Comparison of ENCODE assay signal across 16 mouse cellular contexts in genomic region chr5:51612049-51612448, GRCm38 (mm10).
"Had no signal": no experiment of that assay in that cellular context is flagged by ENCODE, and none has a peak within 500 bp of the region (broad histone marks: within the 10 kb centered on the region; RNA-seq: fewer than 3 reads in every experiment).

No protein-coding gene starts in this region.

- H3K9ac ChIP-seq: limb, embryonic 12.5 days; liver, embryonic 13.5 days; liver, postnatal 0 days; lung, embryonic 15.5 days; midbrain, embryonic 15.5 days; neural tube, embryonic 12.5 days had no signal

- H3K27ac ChIP-seq: kidney, postnatal 0 days; layer of hippocampus, adult 2 months; limb, embryonic 12.5 days; liver, embryonic 13.5 days; lung, embryonic 15.5 days; macrophage; midbrain, embryonic 15.5 days; neural tube, embryonic 12.5 days had no signal

- H3K36me3 ChIP-seq: limb, embryonic 12.5 days; liver, embryonic 13.5 days; lung, embryonic 15.5 days; midbrain, embryonic 15.5 days; neural tube, embryonic 12.5 days had no signal

- H3K4me3 ChIP-seq: layer of hippocampus, adult 2 months; limb, embryonic 12.5 days; liver, embryonic 13.5 days; lung, embryonic 15.5 days; megakaryocyte, embryonic 14.5 days; midbrain, embryonic 15.5 days; neural tube, embryonic 12.5 days had no signal

- H3K9me3 ChIP-seq: limb, embryonic 12.5 days; liver, embryonic 13.5 days; lung, embryonic 15.5 days; midbrain, embryonic 15.5 days; neural tube, embryonic 12.5 days had no signal

- H3K27me3 ChIP-seq: limb, embryonic 12.5 days; liver, embryonic 13.5 days; lung, embryonic 15.5 days; megakaryocyte, embryonic 14.5 days; midbrain, embryonic 15.5 days; neural tube, embryonic 12.5 days had no signal

- H3K4me2 ChIP-seq: limb, embryonic 12.5 days; liver, embryonic 13.5 days; lung, embryonic 15.5 days; midbrain, embryonic 11.5 days; midbrain, embryonic 15.5 days; neural tube, embryonic 12.5 days had no signal

- H3K4me1 ChIP-seq: limb, embryonic 12.5 days; liver, embryonic 13.5 days; lung, embryonic 15.5 days; megakaryocyte, embryonic 14.5 days; midbrain, embryonic 15.5 days; neural tube, embryonic 12.5 days had no signal

- ATAC-seq: liver, postnatal 0 days; midbrain, embryonic 15.5 days had no signal

- DNase-seq: kidney, postnatal 4 days; liver; liver, embryonic 13.5 days; liver, postnatal 0 days; lung, postnatal 14 days; thymus, adult 18-20 months; thymus, postnatal 14 days had no signal
